Mouse (Mus musculus): ENCODE results near the gene Tmem144.
A peak's percentile ranks its signal among the peaks of the same experiment; 100 is the strongest.

Gene Tmem144

DNA sequence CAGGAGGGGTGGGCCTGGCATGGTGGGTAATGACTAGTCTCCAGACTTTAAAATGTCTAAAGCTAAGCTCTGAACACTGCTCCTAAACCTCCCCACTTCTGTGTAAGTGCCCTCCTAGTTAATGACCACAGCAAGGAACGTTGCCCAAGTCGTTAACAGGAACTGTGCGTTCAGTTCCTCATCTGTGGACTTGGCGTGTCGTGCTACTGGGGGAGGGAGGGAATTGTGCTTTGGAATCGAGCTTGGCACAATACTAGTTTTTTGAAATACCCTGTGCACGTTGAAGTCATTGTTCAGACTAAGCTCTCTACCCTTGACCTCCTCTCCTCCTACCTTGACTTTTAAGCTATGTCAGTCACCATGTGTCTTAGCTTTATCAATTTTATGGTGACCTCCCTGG is 12.3 kb upstream of the Tmem144 start:
- DNase-seq (ENCODE audit: low read depth), result no peak

GRCm38 (mm10) chr3:79858221-79858620 is 5.6 kb upstream of the Tmem144 start:
- DNase-seq (ENCODE audit: low read depth), result no peak

- no peak for DNase-seq (ENCODE audit: low read depth)
Observed at GRCm38 (mm10) chr3:79857780-79858179, 5.2 kb upstream of the Tmem144 start.

GRCm38 (mm10) chr3:79852108-79852507 is 465 bp downstream of the Tmem144 start:
- DNase-seq (ENCODE audit: low read depth), result no peak

DNA sequence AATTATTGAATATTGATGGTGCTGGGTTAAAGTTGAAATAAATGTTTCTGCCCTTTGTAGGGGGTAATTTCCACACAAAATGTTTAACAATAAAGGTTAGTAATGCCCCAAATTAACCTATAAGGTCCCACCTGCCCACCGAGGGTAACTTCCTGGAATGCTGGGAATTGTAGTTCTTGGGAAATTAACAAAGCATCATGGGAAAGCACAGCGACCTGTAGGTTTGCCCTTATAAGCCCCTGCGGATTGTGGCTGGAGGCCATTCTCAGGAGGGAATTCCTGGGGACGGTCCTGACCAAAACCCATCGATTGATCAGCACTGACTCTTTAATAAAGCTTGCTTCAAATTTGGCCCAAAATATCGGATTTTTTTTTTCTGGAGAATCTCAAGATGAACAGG is 1.9 kb downstream of the Tmem144 start:
- DNase-seq (ENCODE audit: low read depth), result no peak

DNA sequence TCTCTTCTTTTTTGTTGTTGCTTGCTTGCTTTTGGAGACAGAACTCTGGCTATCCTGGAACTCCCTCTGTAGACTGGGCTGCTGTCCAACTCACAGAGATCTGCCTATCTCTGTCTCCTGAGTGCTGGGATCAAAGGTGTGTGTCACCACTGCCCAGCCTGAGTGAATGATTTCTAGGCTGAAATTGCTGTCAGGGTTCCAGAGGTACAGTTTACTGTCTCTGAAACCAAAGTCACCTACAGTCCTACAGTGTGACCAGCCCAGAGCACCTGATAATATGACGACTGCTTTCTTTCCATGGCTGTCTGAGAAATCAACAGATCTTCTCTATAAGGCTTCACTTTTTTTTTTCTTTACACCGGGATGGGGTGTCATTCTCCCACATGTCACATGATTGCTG is 3.0 kb downstream of the Tmem144 start:
- no peak for DNase-seq (ENCODE audit: low read depth)

GRCm38 (mm10) chr3:79848841-79849240 is 3.7 kb downstream of the Tmem144 start:
- DNase-seq (ENCODE audit: low read depth), result no peak

GRCm38 (mm10) chr3:79846633-79847032 is 5.9 kb downstream of the Tmem144 start:
- DNase-seq (ENCODE audit: low read depth), result no peak

- peak; percentile 53 for DNase-seq (ENCODE audit: low read depth)
Observed at GRCm38 (mm10) chr3:79843999-79844398, 8.6 kb downstream of the Tmem144 start.

DNA sequence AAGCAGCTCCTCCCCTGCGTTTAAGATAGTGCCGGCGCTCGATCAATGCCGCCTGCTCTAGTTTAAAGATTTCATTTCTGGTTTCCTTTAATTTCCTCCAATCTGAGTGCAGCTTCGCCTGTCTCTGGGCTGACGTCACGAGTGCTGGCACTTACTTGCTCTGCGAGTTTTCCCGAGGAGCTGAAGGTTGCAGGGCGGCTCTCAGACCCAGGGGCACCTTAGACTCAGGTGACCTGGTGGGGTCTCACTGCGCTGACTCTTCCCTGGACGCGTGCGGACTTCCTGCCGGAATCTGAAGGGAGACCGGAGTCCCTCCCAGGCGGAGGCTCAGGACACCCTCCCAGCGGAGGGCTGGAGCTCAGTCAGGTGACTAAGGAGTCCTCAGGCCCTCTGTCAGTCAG is 10.0 kb downstream of the Tmem144 start:
- DNase-seq (ENCODE audit: low read depth), result peak; percentile 86

DNA sequence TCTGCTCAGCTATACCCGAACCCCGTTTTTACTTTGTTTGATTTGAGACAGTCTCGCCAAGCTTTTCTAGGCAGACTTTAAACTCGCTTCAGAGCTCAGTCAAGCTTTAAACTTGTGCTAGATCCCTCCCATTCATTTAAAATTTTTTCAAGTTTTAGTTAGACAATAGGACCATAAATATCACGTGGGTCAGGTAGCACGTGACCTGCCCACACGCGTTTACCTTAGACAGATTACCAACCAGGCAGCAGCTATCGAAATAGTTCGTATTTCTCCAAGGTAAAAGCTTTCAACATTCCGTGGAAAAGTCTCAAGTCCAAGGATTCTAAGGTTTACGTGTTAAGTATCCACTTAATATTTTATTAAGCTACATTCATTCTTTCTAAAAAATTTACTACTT is 10.4 kb downstream of the Tmem144 start:
- peak; percentile 90 for DNase-seq (ENCODE audit: low read depth)

DNA sequence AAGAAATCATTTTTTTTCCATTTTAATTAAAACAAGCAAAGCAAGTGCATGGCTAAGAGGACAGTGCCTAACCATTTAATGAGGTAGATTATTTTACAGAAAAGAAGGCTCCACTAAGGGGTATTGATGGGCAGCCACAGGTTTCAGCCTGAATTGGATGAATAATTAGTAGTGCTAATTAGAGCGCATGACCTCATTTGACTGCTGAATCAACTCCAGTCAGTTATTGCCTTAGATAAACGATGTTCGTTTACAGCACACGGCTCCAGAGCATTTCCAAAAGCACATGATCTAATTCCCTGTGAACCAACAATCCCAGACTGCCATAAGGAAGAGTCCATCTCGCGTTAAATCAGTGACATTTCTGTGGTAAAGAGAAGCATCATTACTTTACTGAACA is 11.1 kb downstream of the Tmem144 start:
- DNase-seq (ENCODE audit: low read depth), result no peak

GRCm38 (mm10) chr3:79838751-79839150 is 13.8 kb downstream of the Tmem144 start:
- DNase-seq (ENCODE audit: low read depth), result no peak

GRCm38 (mm10) chr3:79829289-79829688 is 23.3 kb downstream of the Tmem144 start:
- no peak for DNase-seq (ENCODE audit: low read depth)

- no peak for DNase-seq (ENCODE audit: low read depth)
Observed at GRCm38 (mm10) chr3:79825067-79825780, 27.3 kb downstream of the Tmem144 start.

GRCm38 (mm10) chr3:79823176-79823575 is 29.4 kb downstream of the Tmem144 start:
- no peak for DNase-seq (ENCODE audit: low read depth)

DNA sequence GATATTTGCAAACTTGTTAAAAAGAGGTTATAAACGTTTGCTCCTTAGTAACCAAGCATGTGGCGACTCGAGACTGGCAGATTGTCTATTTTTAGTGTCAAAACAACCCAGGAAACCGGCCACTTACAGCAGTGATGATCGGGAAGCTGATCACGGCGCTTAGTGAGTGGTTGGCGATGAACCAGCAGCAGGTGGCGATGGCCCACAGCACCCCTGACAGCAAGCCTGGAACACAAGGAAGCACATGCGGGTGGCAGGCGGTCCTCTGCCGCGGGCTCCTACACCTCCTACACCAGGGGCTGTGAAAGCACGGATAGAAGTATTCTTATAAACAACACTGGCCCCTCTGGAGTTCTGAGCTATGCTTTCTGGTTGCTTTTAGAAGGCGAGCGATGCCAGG is 31.4 kb downstream of the Tmem144 start:
- no peak for DNase-seq (ENCODE audit: low read depth)

GRCm38 (mm10) chr3:79818202-79818995 is 34.2 kb downstream of the Tmem144 start:
- no peak for DNase-seq (ENCODE audit: low read depth)

DNA sequence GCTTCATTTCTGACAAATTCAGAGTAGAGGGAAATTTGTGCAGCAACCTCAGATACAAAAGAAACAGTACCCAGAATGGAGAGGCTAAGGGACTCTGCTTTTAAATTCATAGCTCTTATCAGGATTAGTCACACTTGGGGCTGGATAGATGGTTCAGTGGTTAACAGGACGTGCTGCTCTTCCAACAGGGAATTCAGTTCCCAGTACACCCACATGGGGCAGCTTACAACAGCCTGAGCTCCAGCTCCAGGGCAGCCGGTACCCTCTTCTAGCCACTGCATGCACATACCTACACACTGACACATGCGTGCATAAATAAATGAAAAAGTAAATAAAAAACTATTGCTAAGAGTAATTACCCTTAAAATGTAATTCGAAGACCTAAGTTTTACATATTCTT is 36.3 kb downstream of the Tmem144 start:
- DNase-seq (ENCODE audit: low read depth), result no peak

DNA sequence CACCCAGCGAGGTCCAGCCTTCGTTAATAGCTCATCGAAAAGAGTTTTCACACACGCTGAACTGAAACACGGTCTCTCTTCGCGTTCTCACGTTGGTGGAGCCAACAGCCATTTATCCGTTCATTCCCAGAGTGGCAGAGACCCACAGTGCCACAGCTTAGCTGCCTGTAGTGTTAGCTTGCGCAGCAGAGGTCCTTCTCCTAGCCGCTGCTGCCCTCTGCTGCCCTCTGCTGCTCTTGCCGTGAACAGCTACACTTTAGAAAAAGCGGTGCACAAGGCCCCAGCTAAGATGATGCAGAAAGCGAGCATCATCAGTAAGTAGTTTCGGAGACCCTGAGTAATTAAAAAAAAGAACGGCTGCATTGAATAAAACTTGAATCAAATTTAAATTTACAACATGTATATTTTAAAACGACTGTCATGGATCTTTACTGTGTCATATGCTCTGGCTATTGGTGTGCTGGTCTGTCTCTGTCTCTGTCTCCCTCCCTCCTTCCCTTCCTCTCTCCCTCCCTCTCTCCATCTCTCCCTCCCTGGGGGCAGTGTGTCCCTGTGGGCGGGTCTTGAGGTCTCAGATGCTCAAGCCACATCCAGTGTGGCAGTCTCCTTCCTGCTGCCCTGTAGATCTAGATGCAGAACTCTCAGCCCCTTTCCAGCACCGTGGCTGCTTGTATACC is 38.6 kb downstream of the Tmem144 start:
- DNase-seq (ENCODE audit: low read depth), result peak; percentile 65

- no peak for DNase-seq (ENCODE audit: low read depth)
Observed at GRCm38 (mm10) chr3:79812042-79812441, 40.5 kb downstream of the Tmem144 start.

DNA sequence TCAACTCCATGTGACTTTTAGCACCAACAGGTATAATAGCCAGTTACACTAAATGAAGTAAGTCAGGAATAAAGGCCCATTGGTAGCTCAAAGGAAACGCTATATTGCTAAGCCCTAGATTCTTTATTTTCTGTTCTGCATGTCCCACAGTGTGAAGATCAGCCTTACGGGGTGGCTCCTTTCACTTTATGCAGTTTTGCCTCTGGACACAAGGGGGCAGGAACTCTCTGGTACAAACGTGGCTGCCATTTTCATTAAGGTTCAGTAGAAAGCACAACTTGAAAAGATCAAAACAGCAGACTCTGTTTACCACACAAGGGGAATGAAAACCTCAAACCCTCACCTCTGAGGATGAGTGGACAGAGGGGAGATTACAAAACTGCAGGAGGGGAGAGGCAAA is 40.9 kb downstream of the Tmem144 start:
- peak; percentile 32 for DNase-seq (ENCODE audit: low read depth)

DNA sequence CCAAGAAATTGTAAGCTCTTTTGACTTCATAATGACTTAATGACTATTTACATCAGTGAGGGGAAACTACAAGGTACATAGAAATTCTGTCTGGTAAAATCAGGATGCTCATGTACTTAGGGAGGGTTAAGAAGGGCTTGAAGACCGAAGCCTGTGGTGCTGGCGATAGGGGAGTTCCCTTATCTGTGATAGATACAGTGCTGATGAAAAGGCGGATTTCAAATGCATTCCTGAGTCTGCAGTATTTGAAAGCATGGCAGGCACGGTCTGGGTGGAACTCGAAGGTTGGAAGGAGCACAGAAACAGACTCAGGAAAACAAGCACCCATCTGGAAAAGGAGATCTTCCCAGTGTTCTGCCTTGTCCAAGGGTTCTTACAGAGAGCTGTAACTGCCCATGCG is 42.0 kb downstream of the Tmem144 start:
- DNase-seq (ENCODE audit: low read depth), result no peak
